In the genomic region with DNA sequence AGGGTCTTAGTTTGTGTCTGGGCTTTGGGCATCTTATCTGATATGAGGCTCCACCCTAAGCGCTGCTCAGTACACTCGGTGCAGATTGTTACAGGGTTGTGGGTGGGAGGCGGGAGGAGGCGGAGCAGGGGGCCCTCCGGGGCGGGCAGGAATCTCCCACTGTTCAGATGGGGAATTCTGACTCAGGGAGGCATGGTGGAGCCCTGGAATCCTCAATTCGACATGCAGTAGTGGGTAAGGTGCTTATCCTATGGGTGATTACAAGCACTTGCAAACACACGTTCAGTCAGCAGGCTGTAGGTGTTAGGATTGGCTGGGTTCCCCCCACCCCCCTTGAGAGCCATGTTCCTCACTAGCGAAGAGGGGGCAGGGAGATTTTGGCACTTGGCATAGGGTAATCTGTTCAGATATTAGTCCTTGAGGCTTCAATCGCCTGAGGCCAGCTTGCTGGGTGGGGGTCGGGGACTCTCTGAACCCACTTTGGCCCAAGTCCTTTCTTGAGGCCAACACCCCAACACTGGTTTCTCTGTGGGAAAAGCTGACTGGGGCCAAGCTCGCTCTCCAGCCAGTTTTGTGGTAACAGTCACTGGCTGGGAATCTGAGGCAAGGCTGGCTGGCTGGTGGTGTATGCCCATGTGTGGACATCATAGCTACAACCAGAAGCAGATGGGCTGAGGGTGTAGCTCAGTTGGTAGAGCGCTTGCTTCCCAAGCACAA, we compare ENCODE assay signal across 11 mouse cellular contexts. TPM values are rescaled to one million over a fixed set of nuclear protein-coding genes. Genes with fewer than 3 reads are reported as not detected.
A peak's percentile ranks its signal among the peaks of the same experiment; 100 is the strongest.
DNase-seq lines count a peak whose midpoint lies in the region; ATAC-seq lines count a peak whose summit lies in the region.
"Had no signal": no experiment of that assay in that cellular context is flagged by ENCODE, and none has a peak within 500 bp of the region (broad histone marks: within the 10 kb centered on the region; RNA-seq: fewer than 3 reads in every experiment).

No protein-coding gene starts in this region.

- H3K4me3 ChIP-seq in hindbrain, embryonic 16.5 days (ENCODE audit: low read length), result no peak overlapping the region
- no peak overlapping the region for H3K4me3 ChIP-seq in midbrain, embryonic 16.5 days (ENCODE audit: low read depth, low read length)
- H3K4me3 ChIP-seq: gastrocnemius, adult 2 months had no signal

- intact Hi-C loops in left cerebral cortex, postnatal 4 days (cut with DNase I), result loop anchor here (10.0 kb wide), 1 partner anchor 425 kb away; no protein-coding TSS in a partner anchor

- H3K4me2 ChIP-seq in hindbrain, embryonic 16.5 days (ENCODE audit: low read length), result no peak overlapping the region
- H3K4me2 ChIP-seq in midbrain, embryonic 16.5 days (ENCODE audit: low read length), result no peak overlapping the region

- WGBS in hindbrain, embryonic 16.5 days, result 41% methylated on average over 13 of the region's 13 CpGs
- WGBS in midbrain, embryonic 16.5 days, result 41% methylated on average over 13 of the region's 13 CpGs

- H3K36me3 ChIP-seq in hindbrain, embryonic 16.5 days (ENCODE audit: control insufficient read depth, insufficient read depth, low read length), result no peaks in the 10 kb centered on the region
- no peaks in the 10 kb centered on the region for H3K36me3 ChIP-seq in midbrain, embryonic 16.5 days (ENCODE audit: control insufficient read depth, insufficient read depth, low read length)

- peaks cover 19% of the 10 kb centered on the region for H3K4me1 ChIP-seq in hindbrain, embryonic 16.5 days (ENCODE audit: control insufficient read depth, insufficient read depth, low read depth, low read length)
- peaks cover 17% of the 10 kb centered on the region for H3K4me1 ChIP-seq in midbrain, embryonic 16.5 days (ENCODE audit: control insufficient read depth, insufficient read depth, low read length)

- no peak for ATAC-seq in hindbrain, embryonic 16.5 days
- ATAC-seq in midbrain, embryonic 16.5 days, result no peak
- ATAC-seq in megakaryocyte-erythroid progenitor cell, adult 5-6 weeks (replicated peaks; ENCODE audit: low FRiP score, low TSS enrichment, poor library complexity, severe bottlenecking), result no peak

- no peaks in the 10 kb centered on the region for H3K9me3 ChIP-seq in hindbrain, embryonic 16.5 days (ENCODE audit: control insufficient read depth, low read length)
- no peaks in the 10 kb centered on the region for H3K9me3 ChIP-seq in midbrain, embryonic 16.5 days (replicated peaks; ENCODE audit: control insufficient read depth, low read length, poor library complexity, severe bottlenecking)

- peak overlapping the region; percentile 10; the same call in 1 of the 2 replicates for H3K9ac ChIP-seq in hindbrain, embryonic 16.5 days (ENCODE audit: low read depth, low read length)
- H3K9ac ChIP-seq in midbrain, embryonic 16.5 days (ENCODE audit: low read depth, low read length), result peak overlapping the region; percentile 43; the same call in 1 of the 2 replicates

- H3K27ac ChIP-seq in hindbrain, embryonic 16.5 days (ENCODE audit: low read depth, low read length), result no peak overlapping the region
- H3K27ac ChIP-seq in midbrain, embryonic 16.5 days (ENCODE audit: low read length), result no peak overlapping the region
- H3K27ac ChIP-seq: gastrocnemius, adult 2 months had no signal

- no peaks in the 10 kb centered on the region for H3K27me3 ChIP-seq in hindbrain, embryonic 16.5 days (replicated peaks; ENCODE audit: control insufficient read depth, insufficient read depth, low read length)
- no peaks in the 10 kb centered on the region for H3K27me3 ChIP-seq in midbrain, embryonic 16.5 days (ENCODE audit: control insufficient read depth, insufficient read depth, low read depth, low read length)

- peak; percentile 59 to 71 for DNase-seq in cerebellum, postnatal 14 days
- DNase-seq in cerebellum, postnatal 36 days, result no peak
- peak; percentile 60 for DNase-seq in left cerebral cortex, postnatal 4 days
- DNase-seq in left cerebral cortex, adult 9 months (ENCODE audit: low spot score in 2 of 2), result no peak
- DNase-seq in thymus, postnatal 14 days, result no peak

RNA-seq across cellular contexts. Expression of gene Lactbl1, which starts 27.2 kb away (rescaled TPM):
- total RNA-seq in left cerebral cortex, postnatal 4 days (2021), result under 1 TPM in 1 of 2 experiments, not detected in 1; 0.12 TPM
- polyA plus RNA-seq in hindbrain, embryonic 16.5 days (2015; fragmentation: Nextera tagmentation; extraction: Ambion mirVana), result 0.05 and 0.06 TPM in 2 replicates
- 0.06 and 0.08 TPM in 2 replicates for polyA plus RNA-seq in midbrain, embryonic 16.5 days (2015; fragmentation: Nextera tagmentation; extraction: Ambion mirVana)
- total RNA-seq in megakaryocyte-erythroid progenitor cell, adult 5-6 weeks (2014; fragmentation: Nextera tagmentation), result 0.44 TPM in 1 of 2 replicates, not detected in the other
- total RNA-seq in megakaryocyte-erythroid progenitor cell, adult 5-6 weeks (2017), result 0.27 TPM in 1 of 2 replicates, not detected in the other
- total RNA-seq: gastrocnemius, adult 2 months had no signal
- polyA plus RNA-seq: liver, embryonic 16.5 days; small intestine, adult 2 months had no signal

RNA-seq across cellular contexts. Expression of gene Tex46, which starts 39.4 kb away (rescaled TPM):
- not detected for total RNA-seq in left cerebral cortex, postnatal 4 days (2021)
- not detected in 2 replicates for polyA plus RNA-seq in hindbrain, embryonic 16.5 days (2015; fragmentation: Nextera tagmentation; extraction: Ambion mirVana)
- not detected in 2 replicates for polyA plus RNA-seq in midbrain, embryonic 16.5 days (2015; fragmentation: Nextera tagmentation; extraction: Ambion mirVana)
- not detected in 2 replicates for total RNA-seq in megakaryocyte-erythroid progenitor cell, adult 5-6 weeks (2014; fragmentation: Nextera tagmentation)
- total RNA-seq in megakaryocyte-erythroid progenitor cell, adult 5-6 weeks (2017), result not detected in 2 replicates
- total RNA-seq: gastrocnemius, adult 2 months had no signal
- polyA plus RNA-seq: liver, embryonic 16.5 days; small intestine, adult 2 months had no signal

RNA-seq across cellular contexts. Expression of gene Kdm1a, which starts 47.1 kb away (rescaled TPM):
- 100 to 1,000 TPM; 194 to 205 TPM for total RNA-seq in left cerebral cortex, postnatal 4 days (2021)
- 31.6 and 45.7 TPM in 2 replicates for polyA plus RNA-seq in hindbrain, embryonic 16.5 days (2015; fragmentation: Nextera tagmentation; extraction: Ambion mirVana)
- polyA plus RNA-seq in midbrain, embryonic 16.5 days (2015; fragmentation: Nextera tagmentation; extraction: Ambion mirVana), result 59.4 and 61.4 TPM in 2 replicates
- total RNA-seq in megakaryocyte-erythroid progenitor cell, adult 5-6 weeks (2014; fragmentation: Nextera tagmentation), result 61.6 and 68.5 TPM in 2 replicates
- total RNA-seq in megakaryocyte-erythroid progenitor cell, adult 5-6 weeks (2017), result 60.7 and 91.5 TPM in 2 replicates

Comparison
In these comparisons a context has a peak if more than half of its experiments do, and no peak if none do; other contexts are left out.
1. DNase-seq: peak in cerebellum, postnatal 14 days (2 of 2) and left cerebral cortex, postnatal 4 days (single experiment); none in cerebellum, postnatal 36 days (0 of 2), left cerebral cortex, adult 9 months (0 of 2) and thymus, postnatal 14 days (single experiment).